Mouse (Mus musculus): ENCODE measurements around the gene Ptpn20.

The Ptpn20 gene

DNA sequence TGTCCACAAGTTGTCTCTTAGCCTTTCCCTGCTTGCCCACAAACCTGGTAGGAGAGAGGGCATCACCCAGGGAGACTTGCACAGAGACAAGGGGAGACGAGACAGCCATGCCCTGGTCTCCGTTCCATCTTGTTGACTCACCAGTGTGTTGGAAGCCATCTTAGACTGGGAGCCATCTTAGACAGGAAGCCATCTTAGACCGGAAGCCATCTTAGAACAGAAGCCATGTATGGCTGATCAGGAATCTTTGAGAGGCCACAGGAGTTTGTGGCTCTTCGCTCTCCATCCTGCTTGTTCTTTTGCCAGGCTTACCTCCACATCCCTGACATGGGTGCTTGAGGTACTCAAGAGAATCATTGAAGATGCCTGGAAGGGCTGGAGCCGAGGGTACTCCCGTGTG is 89.0 kb downstream of the Ptpn20 start:
- DNase-seq = no peak

DNA sequence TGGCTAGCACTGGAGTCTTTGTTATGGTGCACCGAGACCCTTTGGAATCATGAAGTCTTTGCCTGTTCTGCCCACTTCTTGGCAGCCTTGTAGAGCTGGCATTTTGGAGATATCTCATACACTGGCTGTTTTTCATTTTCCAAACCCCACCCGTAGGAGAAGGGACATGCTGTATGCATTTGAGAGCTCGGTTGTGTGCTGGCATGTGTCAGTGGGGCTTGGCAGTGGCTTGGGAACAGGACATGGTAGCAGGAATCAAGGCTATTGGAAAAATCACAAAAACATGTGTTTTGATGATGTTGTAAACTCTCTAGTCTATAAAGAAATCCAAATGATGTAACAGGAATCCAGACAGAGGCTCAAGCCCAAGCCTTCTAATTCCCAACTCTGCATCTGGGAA is 89.7 kb downstream of the Ptpn20 start:
- no peak for DNase-seq

DNA sequence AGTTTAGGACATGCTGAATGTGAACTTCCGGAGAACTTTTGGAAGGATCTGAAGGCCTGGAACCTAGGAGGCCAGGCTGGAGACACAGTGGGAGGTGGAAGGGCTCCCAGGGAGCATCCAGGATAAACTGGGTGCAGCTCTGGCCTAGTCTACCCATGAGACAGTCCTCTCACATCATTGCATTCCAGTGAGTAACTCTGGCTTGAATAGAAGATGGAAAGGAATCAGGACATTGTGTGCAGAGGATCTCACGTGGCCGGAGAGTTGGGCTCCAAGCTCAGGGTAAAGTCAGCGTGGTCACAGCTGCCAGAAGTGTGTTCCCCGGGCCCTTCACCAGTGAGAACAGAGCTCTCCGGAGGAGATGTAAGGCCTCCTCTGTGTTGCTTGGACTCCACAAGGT is 91.6 kb downstream of the Ptpn20 start:
- no peak for DNase-seq

DNA sequence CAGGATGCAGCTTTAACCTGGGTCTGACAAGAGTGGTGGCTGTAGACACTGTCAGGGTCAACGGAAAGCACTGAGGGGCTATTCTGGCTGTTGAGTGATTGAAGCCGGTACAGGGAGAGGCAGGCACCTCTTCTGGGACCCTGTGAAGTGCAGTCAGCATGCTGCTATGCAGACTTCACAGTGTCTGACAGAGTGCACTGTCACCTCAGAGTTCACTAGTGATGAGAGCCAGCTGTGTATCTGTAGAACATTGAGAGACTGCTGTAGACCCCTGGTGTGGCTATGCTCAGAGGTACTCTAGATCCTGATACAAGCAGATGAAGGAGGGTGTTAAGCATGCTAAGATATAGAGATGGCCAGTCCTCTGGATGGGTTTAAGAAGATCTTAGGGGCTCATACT is 93.8 kb downstream of the Ptpn20 start:
- no peak for DNase-seq

DNA sequence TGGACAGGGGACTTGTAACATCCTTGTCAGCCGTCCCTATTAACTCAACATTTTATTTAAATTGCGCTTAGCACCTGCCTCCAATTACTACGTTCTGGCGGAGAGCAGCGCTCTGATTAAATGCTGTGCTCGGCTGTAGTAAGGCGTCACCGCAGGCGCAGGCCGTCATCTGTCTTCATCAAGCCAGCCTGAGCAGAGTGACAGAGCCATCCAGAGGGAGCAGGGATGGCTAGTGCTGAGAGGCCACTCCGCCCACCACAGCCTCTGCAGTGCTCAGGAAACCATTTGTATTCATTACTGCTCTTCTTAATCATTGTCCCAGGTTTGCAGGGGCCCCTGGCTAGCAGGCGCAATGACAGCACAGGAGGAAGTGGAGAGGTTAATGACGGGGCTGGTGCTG is 94.7 kb downstream of the Ptpn20 start:
- DNase-seq = no peak

DNA sequence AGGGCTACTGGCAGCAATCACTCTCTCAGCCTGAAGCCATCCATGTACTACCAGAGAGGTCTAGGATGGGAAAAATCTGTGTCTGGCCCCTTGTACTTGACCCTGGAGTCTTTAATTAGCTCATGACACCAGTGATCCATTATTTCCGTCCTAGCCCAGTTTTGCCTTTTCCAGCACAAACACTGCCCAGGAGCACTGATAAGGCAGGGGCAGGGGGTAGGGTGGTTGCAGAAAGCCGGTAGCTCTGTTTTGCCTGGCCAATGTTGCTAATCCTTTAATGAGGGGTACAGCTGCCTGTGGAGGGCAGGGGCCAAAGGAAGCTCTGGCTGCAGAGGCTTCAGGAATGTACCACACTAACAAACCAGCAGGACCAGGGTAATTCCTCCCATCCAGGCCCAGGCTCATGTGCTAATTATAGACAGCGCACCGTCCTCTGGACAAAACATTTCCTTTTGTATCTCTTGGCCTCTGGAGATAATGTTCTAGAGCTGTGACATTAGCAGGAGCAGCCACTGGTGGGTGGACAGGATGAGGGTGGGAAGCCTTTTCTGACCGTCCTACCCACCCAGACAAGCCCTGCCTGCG is 98.5 kb downstream of the Ptpn20 start:
- peak; percentile 46 to 58 for DNase-seq

DNA sequence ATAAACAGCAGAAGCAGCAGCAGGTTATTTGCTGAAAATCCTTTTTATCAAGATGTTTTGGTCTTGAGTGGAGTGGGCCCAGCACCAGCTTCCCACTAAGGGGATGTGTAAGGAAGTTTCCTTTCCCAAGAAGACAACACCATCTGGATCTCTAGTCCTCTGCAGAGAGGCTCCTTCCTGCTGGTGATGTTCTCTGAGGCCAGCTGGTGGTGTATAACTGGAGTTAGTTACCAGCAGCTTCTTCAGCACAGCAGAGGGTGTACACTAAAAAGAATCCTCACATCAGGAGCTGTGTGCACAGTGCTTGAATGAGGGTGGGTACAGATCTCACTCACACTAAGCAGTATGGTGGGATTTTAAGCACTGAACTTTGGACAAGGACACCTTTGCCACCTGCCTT is 100.0 kb downstream of the Ptpn20 start:
- no peak for DNase-seq
